Comparison of ENCODE assay signal across 12 mouse cellular contexts in genomic region chr5:110143007-110143406, GRCm38 (mm10). TPM values are rescaled to one million over a fixed set of nuclear protein-coding genes. Genes with fewer than 3 reads are reported as not detected.
A peak's percentile ranks its signal among the peaks of the same experiment; 100 is the strongest.
DNase-seq lines count a peak whose midpoint lies in the region; ATAC-seq and TF ChIP-seq lines count a peak whose summit lies in the region.
"Had no signal": no experiment of that assay in that cellular context is flagged by ENCODE, and none has a peak within 500 bp of the region (broad histone marks: within the 10 kb centered on the region; RNA-seq: fewer than 3 reads in every experiment).

No protein-coding gene starts in this region.

- H3K9ac ChIP-seq in forebrain, postnatal 0 days = no peak overlapping the region
- H3K9ac ChIP-seq: embryonic facial prominence, embryonic 13.5 days; heart, embryonic 15.5 days; limb, embryonic 12.5 days had no signal

- no peak overlapping the region for H3K4me2 ChIP-seq in forebrain, postnatal 0 days (ENCODE audit: low read depth)
- H3K4me2 ChIP-seq: embryonic facial prominence, embryonic 13.5 days; heart, embryonic 15.5 days; limb, embryonic 12.5 days had no signal

- peak; percentile 53 for TF ChIP-seq CTCF in forebrain, postnatal 0 days (IDR thresholded peaks at IDR 0.05; ENCODE audit: low read depth)
- peak; percentile 18; the same call in 1 of the 2 replicates for TF ChIP-seq CTCF in spleen, adult 2 months (IDR thresholded peaks at IDR 0.05; ENCODE audit: extremely low read depth, insufficient read depth, insufficient read length, insufficient replicate concordance)
- peak; percentile 42 for TF ChIP-seq CTCF in lung, adult 2 months (IDR thresholded peaks at IDR 0.05; ENCODE audit: insufficient read depth, low read length)

- no peaks in the 10 kb centered on the region for H3K27me3 ChIP-seq in forebrain, postnatal 0 days (ENCODE audit: insufficient read depth, low read length)
- no peaks in the 10 kb centered on the region for H3K27me3 ChIP-seq in forebrain, embryonic 10.5 days (ENCODE audit: poor library complexity, severe bottlenecking)
- H3K27me3 ChIP-seq in spleen, adult 2 months (ENCODE audit: control insufficient read depth, insufficient read depth, low read length) = no peaks in the 10 kb centered on the region
- H3K27me3 ChIP-seq: embryonic facial prominence, embryonic 13.5 days; heart, embryonic 15.5 days; limb, embryonic 12.5 days had no signal

- peaks cover 57% of the 10 kb centered on the region for H3K36me3 ChIP-seq in forebrain, postnatal 0 days (ENCODE audit: insufficient read depth)
- H3K36me3 ChIP-seq in forebrain, embryonic 10.5 days (replicated peaks) = peaks cover 79% of the 10 kb centered on the region
- peaks cover 27% of the 10 kb centered on the region for H3K36me3 ChIP-seq in spleen, adult 2 months (ENCODE audit: control insufficient read depth, insufficient read depth, low read length)

- H3K27ac ChIP-seq in forebrain, postnatal 0 days (ENCODE audit: low read depth, low read length) = no peak overlapping the region
- H3K27ac ChIP-seq in forebrain, embryonic 10.5 days = no peak overlapping the region
- no peak overlapping the region for H3K27ac ChIP-seq in spleen, adult 2 months (ENCODE audit: insufficient read depth, low read length)
- H3K27ac ChIP-seq: embryonic facial prominence, embryonic 13.5 days; heart, embryonic 15.5 days; limb, embryonic 12.5 days had no signal

- H3K9me3 ChIP-seq in forebrain, postnatal 0 days (ENCODE audit: low read length) = no peaks in the 10 kb centered on the region
- H3K9me3 ChIP-seq in forebrain, embryonic 10.5 days = no peaks in the 10 kb centered on the region
- H3K9me3 ChIP-seq: embryonic facial prominence, embryonic 13.5 days; heart, embryonic 15.5 days; limb, embryonic 12.5 days had no signal

- no peak overlapping the region for H3K4me3 ChIP-seq in forebrain, postnatal 0 days (ENCODE audit: low read depth, low read length)
- H3K4me3 ChIP-seq in forebrain, embryonic 10.5 days = no peak overlapping the region
- no peak overlapping the region for H3K4me3 ChIP-seq in spleen, adult 2 months (ENCODE audit: extremely low read depth, insufficient read depth, insufficient read length)
- H3K4me3 ChIP-seq in lung, adult 2 months (replicated peaks; ENCODE audit: extremely low read depth, low read depth, low read length) = no peak overlapping the region
- H3K4me3 ChIP-seq: embryonic facial prominence, embryonic 13.5 days; heart, embryonic 15.5 days; limb, embryonic 12.5 days; myocyte had no signal

- peak; percentile 12 for DNase-seq in forebrain, postnatal 0 days
- no peak for DNase-seq in forebrain, embryonic 10.5 days (ENCODE audit: extremely low spot score, low spot score)
- DNase-seq in spleen, adult 2 months (ENCODE audit: low read depth in 1 of 2, low spot score in 2 of 2) = no peak
- no peak for DNase-seq in spleen, postnatal 10 days (ENCODE audit: low spot score in 2 of 2)
- DNase-seq in lung, adult 2 months = no peak
- DNase-seq in thymus, postnatal 4 days = peak; percentile 33
- DNase-seq in frontal cortex, postnatal 25 days (ENCODE audit: low spot score in 2 of 2) = no peak
- DNase-seq in heart, adult 9 months (ENCODE audit: low spot score in 2 of 2) = no peak

- WGBS in forebrain, postnatal 0 days = 89% methylated on average over 5 of the region's 5 CpGs
- WGBS in forebrain, embryonic 10.5 days = 90% methylated on average over 5 of the region's 5 CpGs
- 94% methylated on average over 5 of the region's 5 CpGs for WGBS in spleen, adult 2 months
- 84% methylated on average over 5 of the region's 5 CpGs for WGBS in lung, adult 2 months

- TF ChIP-seq POLR2A in spleen, adult 2 months (IDR thresholded peaks at IDR 0.05; ENCODE audit: low read depth, low read length) = no peak
- no peak for TF ChIP-seq POLR2A in lung, adult 2 months (IDR thresholded peaks at IDR 0.05; ENCODE audit: borderline replicate concordance, extremely low read depth, low read depth, low read length)

- no peaks in the 10 kb centered on the region for H3K4me1 ChIP-seq in forebrain, postnatal 0 days (ENCODE audit: insufficient read depth)
- H3K4me1 ChIP-seq in forebrain, embryonic 10.5 days = no peaks in the 10 kb centered on the region
- no peaks in the 10 kb centered on the region for H3K4me1 ChIP-seq in spleen, adult 2 months (ENCODE audit: control insufficient read depth, insufficient read depth, insufficient read length)
- H3K4me1 ChIP-seq in lung, adult 2 months (ENCODE audit: control insufficient read depth, insufficient read depth, low read length) = peaks cover 3% of the 10 kb centered on the region; the same call in 1 of the 2 replicates
- H3K4me1 ChIP-seq: embryonic facial prominence, embryonic 13.5 days; heart, embryonic 15.5 days; limb, embryonic 12.5 days had no signal

- no peak for ATAC-seq in forebrain, postnatal 0 days

RNA-seq across cellular contexts. Expression of gene Chfr, which starts 7.4 kb away (rescaled TPM):
- 60.1 and 69.1 TPM in 2 replicates for total RNA-seq in forebrain, postnatal 0 days (2014; rRNA removed)
- polyA plus RNA-seq in forebrain, postnatal 0 days (2015; fragmentation: Nextera tagmentation; extraction: Ambion mirVana) = 45.9 and 53.8 TPM in 2 replicates
- polyA plus RNA-seq in forebrain, embryonic 10.5 days (2016; fragmentation: Nextera tagmentation; extraction: Ambion mirVana) = 44.7 and 46.0 TPM in 2 replicates
- 59.3 and 68.9 TPM in 2 replicates for polyA plus RNA-seq in spleen, adult 2 months (2012; rRNA removed)
- polyA plus RNA-seq in lung, adult 2 months (2012; rRNA removed) = 46.3 and 48.0 TPM in 2 replicates

RNA-seq across cellular contexts. Expression of gene Zfp605, which starts 33.1 kb away (rescaled TPM):
- 20.4 and 22.3 TPM in 2 replicates for total RNA-seq in forebrain, postnatal 0 days (2014; rRNA removed)
- 13.0 and 16.9 TPM in 2 replicates for polyA plus RNA-seq in forebrain, postnatal 0 days (2015; fragmentation: Nextera tagmentation; extraction: Ambion mirVana)
- polyA plus RNA-seq in forebrain, embryonic 10.5 days (2016; fragmentation: Nextera tagmentation; extraction: Ambion mirVana) = 7.0 and 7.4 TPM in 2 replicates
- 0.32 and 0.46 TPM in 2 replicates for polyA plus RNA-seq in spleen, adult 2 months (2012; rRNA removed)
- polyA plus RNA-seq in lung, adult 2 months (2012; rRNA removed) = 0.48 and 0.56 TPM in 2 replicates

RNA-seq across cellular contexts. Expression of gene Golga3, which starts 33.5 kb away (rescaled TPM):
- 17.8 and 25.1 TPM in 2 replicates for total RNA-seq in forebrain, postnatal 0 days (2014; rRNA removed)
- 12.7 and 15.9 TPM in 2 replicates for polyA plus RNA-seq in forebrain, postnatal 0 days (2015; fragmentation: Nextera tagmentation; extraction: Ambion mirVana)
- 18.2 and 19.3 TPM in 2 replicates for polyA plus RNA-seq in forebrain, embryonic 10.5 days (2016; fragmentation: Nextera tagmentation; extraction: Ambion mirVana)
- 5.3 and 5.8 TPM in 2 replicates for polyA plus RNA-seq in spleen, adult 2 months (2012; rRNA removed)
- polyA plus RNA-seq in lung, adult 2 months (2012; rRNA removed) = 8.6 and 11.1 TPM in 2 replicates

RNA-seq across cellular contexts. Expression of gene Gtpbp6, which starts 35.0 kb away (rescaled TPM):
- 99.2 and 103 TPM in 2 replicates for total RNA-seq in forebrain, postnatal 0 days (2014; rRNA removed)
- polyA plus RNA-seq in forebrain, postnatal 0 days (2015; fragmentation: Nextera tagmentation; extraction: Ambion mirVana) = 62.6 TPM in 2 replicates
- polyA plus RNA-seq in forebrain, embryonic 10.5 days (2016; fragmentation: Nextera tagmentation; extraction: Ambion mirVana) = 32.8 and 32.9 TPM in 2 replicates
- polyA plus RNA-seq in spleen, adult 2 months (2012; rRNA removed) = 156 and 207 TPM in 2 replicates
- 114 and 137 TPM in 2 replicates for polyA plus RNA-seq in lung, adult 2 months (2012; rRNA removed)

RNA-seq across cellular contexts. Expression of gene Plcxd1, which starts 43.2 kb away (rescaled TPM):
- 7.9 and 8.7 TPM in 2 replicates for total RNA-seq in forebrain, postnatal 0 days (2014; rRNA removed)
- 2.9 and 4.7 TPM in 2 replicates for polyA plus RNA-seq in forebrain, postnatal 0 days (2015; fragmentation: Nextera tagmentation; extraction: Ambion mirVana)
- polyA plus RNA-seq in forebrain, embryonic 10.5 days (2016; fragmentation: Nextera tagmentation; extraction: Ambion mirVana) = 1.3 and 1.5 TPM in 2 replicates
- polyA plus RNA-seq in spleen, adult 2 months (2012; rRNA removed) = 0.67 and 1.2 TPM in 2 replicates
- 4.1 and 8.1 TPM in 2 replicates for polyA plus RNA-seq in lung, adult 2 months (2012; rRNA removed)

Comparison
In these comparisons a context has a peak if more than half of its experiments do, and no peak if none do; other contexts are left out.
1. DNase-seq: peak in forebrain, postnatal 0 days (single experiment) and thymus, postnatal 4 days (single experiment); none in forebrain, embryonic 10.5 days (single experiment), spleen, adult 2 months (0 of 2), spleen, postnatal 10 days (0 of 2), lung, adult 2 months (single experiment), frontal cortex, postnatal 25 days (0 of 2) and heart, adult 9 months (0 of 2).
2. Peak in every context shown above with its lines, with median percentiles within 50 percentile points of each other: CTCF ChIP-seq.